Mouse (Mus musculus): ENCODE measurements at regions not wholly inside any gene's neighbourhood (a gene's known extent, or its start where the extent isn't known, plus 50 kb on each side); places are given as distances from the start of the nearest gene placed in this dataset.
A peak's percentile ranks its signal among the peaks of the same experiment; 100 is the strongest.

DNA sequence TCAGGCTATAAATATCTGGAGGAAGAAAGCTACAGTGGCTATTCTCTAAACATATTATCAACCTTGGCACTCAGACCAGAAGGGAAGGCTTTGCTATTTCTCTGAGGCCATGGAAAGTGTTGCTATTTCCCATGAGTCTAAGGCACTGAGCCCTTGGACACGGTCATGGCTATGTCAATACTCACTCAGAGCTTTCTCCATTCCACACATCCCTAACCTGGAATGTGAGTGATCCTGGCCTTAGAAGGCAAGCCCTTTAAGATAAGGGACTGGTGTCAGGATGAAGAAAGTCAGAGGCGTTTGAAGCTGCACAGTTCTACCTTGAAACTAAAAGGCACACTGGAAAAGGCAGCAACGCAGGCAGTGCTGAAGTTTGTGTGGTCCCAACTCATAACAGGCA, 478.3 kb downstream of the Rps29 start:
- DNase-seq, result no peak

DNA sequence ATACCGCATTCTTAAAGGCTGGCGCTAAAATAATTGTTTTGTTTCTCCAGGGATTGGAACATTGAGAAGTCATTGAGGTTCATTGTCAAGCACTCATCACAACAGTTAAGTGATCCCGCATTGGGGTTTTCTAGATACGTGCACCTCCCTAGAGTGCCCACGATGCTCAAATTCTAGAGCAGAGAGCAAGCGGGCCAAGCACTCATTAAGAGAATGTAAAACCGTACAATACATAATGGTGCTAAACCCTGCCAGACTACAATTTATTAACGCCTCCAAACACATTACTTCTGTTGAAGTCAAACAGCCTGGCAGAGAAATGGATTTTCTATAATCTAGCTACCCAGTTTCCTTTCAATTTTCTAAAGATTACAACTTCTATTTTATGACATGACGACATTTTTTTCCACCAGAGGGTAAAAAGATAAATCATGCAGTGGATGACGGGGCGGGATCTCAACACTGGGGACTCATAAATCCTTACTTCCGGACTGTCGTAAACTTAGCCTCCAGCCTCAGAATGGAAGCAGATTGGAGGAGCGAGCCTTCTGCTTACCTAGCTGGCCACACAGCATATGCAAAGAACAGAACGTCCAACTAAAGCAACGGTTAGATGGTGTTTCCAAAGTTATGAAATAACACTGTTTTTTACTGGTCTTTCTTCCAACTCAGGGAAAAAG, 482.8 kb downstream of the Rps29 start:
- peak; percentile 36 to 52 for DNase-seq

DNA sequence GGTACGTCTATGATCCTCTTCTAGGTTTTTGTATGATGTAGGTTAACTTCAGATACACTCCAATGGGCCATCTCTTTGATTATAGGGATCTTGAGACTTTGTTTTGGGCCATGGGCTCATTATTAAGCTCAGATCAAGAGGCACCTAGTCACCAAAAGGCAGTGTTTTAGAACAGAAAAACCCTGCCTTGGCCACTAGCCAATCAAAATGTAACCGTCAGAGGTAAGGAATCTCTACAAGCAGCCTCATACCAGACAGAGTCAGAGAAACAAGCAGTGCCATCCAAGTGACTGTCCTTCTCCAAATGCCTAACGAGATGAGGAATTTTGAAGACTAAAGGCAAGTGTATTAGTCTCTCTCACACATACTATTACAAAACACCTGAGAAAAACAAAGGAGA, 487.0 kb downstream of the Rps29 start:
- DNase-seq, result no peak

- DNase-seq, result no peak
Observed at GRCm38 (mm10) chr12:68645901-68646585, 512.9 kb downstream of the Rps29 start.

GRCm38 (mm10) chr12:68643671-68644070, 515.3 kb downstream of the Rps29 start:
- DNase-seq, result no peak

GRCm38 (mm10) chr12:68632441-68632840, 526.5 kb downstream of the Rps29 start:
- no peak for DNase-seq

GRCm38 (mm10) chr12:68618337-68618736, 540.6 kb downstream of the Rps29 start:
- no peak for DNase-seq

DNA sequence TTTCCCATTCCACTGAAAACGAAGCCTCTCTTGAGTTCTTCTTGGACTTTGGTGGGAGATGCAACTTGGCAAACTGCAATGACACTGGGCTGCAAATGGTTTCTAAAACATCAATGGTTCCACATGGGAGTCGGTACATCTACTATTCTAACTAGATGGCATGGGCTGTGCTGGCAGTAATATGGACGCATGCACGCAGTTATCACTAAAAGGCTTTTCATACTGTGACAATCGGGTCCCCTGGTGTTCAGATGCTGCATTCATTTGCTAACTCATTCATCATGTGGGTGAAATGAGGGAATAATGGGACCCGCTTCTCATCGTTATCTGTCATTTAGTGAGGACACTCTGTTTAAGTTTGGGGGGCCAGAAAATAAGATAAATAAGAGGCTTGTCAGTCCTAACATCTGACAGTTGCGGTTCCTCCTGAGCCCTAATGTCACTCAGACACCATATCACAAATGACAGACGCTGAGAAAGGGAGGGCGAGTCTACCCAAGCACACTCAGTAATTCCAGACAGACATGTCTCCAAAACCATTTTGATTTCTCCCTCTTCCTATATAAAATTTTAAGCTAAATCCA, 553.5 kb downstream of the Rps29 start:
- DNase-seq, result no peak

- no peak for DNase-seq
Observed at GRCm38 (mm10) chr12:68604524-68605299, 554.3 kb downstream of the Rps29 start.

DNA sequence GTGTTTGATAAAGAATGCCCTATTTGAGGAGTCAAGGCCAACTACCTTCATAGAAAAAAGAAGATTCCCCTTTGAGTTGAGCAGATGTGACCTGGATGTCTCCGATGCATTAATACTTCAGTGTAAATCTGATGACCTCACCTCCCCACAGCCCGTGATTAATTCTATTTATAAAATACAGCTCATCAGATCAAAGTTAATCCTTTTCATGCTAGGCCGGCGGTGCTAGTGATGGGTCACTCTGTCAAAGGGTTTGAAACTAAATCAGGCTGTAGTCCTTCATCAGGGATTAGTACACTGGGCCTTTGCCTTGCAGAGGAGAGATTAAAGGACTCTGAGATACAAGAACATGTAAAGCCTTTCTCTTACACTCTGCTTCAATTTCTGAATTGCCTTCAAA, 556.3 kb downstream of the Rps29 start:
- DNase-seq, result no peak

DNA sequence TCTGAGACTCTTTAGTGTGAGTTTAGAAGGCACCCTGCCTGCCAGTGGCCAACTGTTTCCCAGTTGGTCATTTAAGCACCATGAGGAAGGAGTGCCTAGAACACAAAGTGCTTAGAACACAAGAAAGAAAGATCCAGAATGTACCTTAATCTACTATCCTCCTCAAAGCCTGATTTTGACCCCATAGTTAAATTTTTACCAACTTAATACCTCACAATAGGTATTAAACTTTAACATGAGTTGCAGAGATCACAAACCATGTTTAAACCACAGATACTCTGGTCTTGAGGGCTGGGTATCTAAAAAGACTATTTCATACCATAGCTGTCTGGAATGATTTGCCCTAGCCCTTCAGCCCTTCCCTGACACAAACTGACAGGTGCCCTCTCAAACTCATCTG, 557.6 kb downstream of the Rps29 start:
- DNase-seq, result no peak

GRCm38 (mm10) chr12:68599681-68600596, 559.0 kb downstream of the Rps29 start:
- peak in 1 of 2 experiments; percentile 16 for DNase-seq

DNA sequence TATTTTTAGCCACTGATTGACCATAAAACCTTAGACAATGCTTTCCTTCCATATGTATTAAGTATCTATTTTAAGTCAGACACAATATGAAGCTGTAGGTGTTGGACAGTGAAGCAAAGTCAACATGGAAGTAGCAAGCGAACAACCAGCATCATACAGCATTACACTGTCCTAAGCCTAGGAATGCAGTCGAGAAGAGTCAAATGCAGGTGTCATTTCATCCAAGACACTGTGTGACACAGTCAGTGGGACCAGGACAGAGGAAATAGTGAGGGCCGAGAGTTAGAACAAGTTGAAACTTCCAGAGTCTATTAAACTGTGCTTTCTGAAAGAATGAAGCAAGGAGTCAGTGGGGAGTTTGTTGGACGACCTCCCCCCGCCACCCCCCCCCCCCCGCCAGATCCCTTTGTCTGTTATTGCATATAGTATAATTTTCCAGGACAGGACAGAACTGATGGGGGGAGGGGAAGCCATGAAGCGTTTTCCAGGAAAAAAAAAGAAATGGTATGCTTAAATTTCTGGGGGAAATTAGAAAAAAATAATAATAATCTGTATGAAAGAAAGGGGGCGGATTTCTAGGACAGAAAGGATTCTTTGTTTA, 559.9 kb downstream of the Rps29 start:
- DNase-seq, result no peak

GRCm38 (mm10) chr12:68585524-68585872, 573.5 kb downstream of the Rps29 start:
- DNase-seq, result no peak

GRCm38 (mm10) chr12:68584786-68585523, 574.0 kb downstream of the Rps29 start:
- DNase-seq, result peak in 1 of 2 experiments; percentile 2

GRCm38 (mm10) chr12:68579909-68580308, 579.1 kb downstream of the Rps29 start:
- DNase-seq, result no peak

DNA sequence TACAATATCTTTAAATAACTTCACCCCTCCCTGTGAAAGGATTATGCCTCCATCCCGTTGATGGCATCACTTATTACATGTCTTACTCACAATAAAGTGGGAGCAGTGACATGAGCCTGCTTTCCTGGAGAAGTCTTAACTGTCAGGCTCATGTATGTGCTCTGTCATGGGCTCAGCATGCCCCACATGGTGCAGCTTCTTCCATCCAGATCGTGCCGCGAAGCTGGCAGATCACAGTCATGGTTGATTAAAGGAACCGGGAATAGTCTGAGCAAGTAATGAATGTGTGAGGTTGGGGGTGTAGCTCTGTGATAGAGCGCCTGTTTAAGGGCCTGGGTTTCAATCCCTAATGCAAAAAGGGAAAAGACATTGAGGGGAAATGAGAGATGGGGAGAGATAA, 581.5 kb downstream of the Rps29 start:
- DNase-seq, result no peak

- DNase-seq, result peak in 1 of 2 experiments; percentile 2
Observed at GRCm38 (mm10) chr12:68576855-68577254, 582.1 kb downstream of the Rps29 start.

DNA sequence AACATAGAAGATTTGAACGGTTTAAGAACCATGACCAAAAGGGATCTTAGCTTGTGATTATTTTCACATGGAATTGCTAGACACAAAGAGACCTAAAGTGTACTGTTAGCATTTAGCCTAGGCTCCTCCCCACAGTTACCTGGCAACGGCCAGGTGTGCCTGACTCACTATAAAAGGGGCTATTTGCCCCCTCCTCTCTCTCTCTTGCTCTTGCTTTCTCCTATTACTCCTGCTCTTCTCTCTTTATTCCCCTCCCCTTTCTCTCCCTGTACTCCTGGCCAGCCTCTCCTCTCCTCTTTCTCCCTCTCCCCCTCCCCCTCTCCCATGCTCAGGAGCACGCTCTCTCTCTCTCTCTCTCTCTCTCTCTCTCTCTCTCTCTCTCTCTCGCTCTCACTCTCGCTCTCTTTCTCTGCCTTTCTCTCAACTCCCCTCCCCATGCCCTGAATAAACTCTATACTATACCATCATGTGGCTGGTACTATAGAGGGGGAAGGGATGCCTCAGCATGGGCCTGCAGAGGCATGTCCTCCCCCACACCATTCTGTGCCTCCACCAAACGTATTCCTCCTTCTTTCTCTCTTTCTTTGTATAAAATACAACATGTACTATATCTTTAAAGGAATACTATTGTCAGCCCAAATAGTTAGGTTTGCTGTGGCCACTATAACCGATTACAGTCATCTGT, 603.9 kb downstream of the Rps29 start:
- no peak for DNase-seq

DNA sequence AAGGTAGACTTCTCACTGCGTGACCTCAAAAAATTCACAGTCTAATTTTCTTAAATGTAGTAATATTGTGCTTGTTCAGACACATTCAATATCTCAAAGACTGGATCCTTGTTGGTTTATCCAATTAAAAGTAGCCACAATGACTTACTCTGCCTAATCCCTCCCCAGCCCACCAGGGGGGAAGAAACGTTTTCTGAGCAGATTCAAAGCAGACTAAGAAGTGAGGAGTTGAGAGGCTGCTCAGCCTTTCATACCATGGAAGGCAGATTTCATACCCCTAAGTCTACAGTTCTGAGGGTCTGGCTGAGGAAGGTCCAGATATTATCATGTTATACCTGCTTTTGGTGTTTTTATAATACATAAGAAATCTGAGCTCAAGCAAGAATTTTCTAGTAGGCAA, 604.7 kb downstream of the Rps29 start:
- DNase-seq, result no peak

- DNase-seq, result no peak
Observed at GRCm38 (mm10) chr12:68541811-68542210, 617.2 kb downstream of the Rps29 start.

Data from kidney, postnatal 4 days (tissue).